Mouse (Mus musculus): ENCODE data around the gene Thumpd2.

Thumpd2 gene

GRCm38 (mm10) chr17:81064979-81065311 lies at the start of gene Thumpd2:
TSS of gene Thumpd2 (minus strand) at chr17:81065082.
- DNase-seq: peak; percentile 87

- no peak for DNase-seq
Measured at GRCm38 (mm10) chr17:81104237-81104636, 39.4 kb upstream of the Thumpd2 start.

DNA sequence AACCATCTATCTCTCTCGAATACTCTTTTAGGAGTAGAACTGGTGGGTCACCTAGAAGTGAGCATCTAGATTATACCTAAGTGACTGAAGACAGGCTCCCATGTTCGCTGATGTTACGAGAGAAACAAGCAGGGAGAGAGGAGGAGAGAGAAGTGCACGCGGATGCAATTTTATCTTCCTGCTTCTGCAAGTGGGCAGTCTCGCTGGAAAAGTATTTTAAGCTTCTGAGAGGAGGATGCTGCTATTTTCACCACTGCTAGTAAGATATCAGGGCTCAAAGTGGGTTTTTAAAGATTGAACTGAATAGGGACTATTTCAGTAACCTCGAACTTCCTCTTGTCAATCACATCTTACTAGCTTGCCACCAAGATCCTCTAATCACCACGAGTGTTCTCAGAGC lies 38.0 kb upstream of the Thumpd2 start:
- peak; percentile 29 for DNase-seq

DNA sequence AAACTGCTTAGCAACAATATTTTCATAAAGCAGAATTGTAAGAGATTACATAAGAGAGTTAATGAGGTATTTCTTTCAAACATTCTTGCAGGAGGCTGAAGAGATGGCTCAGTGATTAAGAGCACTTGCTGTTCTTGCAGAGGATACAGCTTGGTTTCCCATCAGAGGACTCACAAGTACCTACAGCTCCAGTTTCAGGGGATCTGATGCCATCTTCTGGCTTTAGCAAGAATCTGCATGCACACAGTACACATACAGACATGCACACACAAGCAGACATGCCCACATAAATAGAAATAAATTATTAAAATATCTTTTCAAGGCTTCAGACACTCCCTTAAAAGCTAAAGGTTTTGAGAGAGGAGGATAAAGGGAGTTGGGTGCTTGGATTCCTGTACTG lies 33.6 kb upstream of the Thumpd2 start:
- no peak for DNase-seq

- DNase-seq: no peak
Measured at GRCm38 (mm10) chr17:81096490-81096889, 31.6 kb upstream of the Thumpd2 start.

DNA sequence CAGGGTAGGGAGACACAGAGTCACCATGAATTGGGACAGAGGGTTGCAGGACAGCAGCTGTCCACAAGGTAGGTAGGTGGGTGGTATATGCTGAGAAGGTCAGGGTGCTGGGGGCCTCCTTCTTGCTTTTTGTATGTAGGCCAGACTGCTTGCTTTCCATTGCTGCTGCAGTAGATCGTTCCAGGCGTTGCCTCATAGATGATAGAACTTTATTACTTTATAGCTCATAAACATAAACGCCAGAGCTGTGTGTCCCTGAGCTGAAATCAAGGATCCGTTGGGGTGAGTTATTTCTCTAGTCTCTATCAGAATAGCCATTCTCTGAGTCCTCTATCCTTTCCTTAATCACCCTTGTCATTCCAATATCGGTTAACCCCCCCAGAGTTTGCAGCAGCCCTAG lies 27.9 kb upstream of the Thumpd2 start:
- no peak for DNase-seq

DNA sequence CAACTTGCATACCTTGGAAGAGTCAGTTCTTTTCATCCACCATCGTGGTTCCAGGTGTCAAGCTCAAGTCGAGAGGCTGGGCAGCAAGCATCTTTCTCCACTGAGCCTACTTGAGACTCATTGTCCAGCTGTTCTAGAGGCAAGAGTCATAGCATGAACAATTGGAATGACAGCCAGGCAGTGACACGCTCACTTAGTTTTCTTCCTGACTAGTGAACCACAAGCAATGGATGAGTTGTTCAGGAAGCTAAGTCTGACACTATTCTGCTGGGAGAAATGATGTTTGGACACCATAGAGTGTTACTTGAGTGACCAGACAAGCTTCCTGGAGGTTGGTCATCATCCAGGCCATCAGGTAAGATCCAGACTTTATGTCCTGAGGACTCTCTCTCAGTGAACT lies 24.0 kb upstream of the Thumpd2 start:
- no peak for DNase-seq

GRCm38 (mm10) chr17:81087735-81088134 lies 22.9 kb upstream of the Thumpd2 start:
- no peak for DNase-seq

- DNase-seq: peak; percentile 38
Measured at GRCm38 (mm10) chr17:81064279-81064978, 453 bp downstream of the Thumpd2 start.

GRCm38 (mm10) chr17:81063346-81063745 lies 1.5 kb downstream of the Thumpd2 start:
- no peak for DNase-seq

- DNase-seq: no peak
Measured at GRCm38 (mm10) chr17:81062349-81062871, 2.5 kb downstream of the Thumpd2 start.

- no peak for DNase-seq
Measured at GRCm38 (mm10) chr17:81056796-81057381, 8.0 kb downstream of the Thumpd2 start.

GRCm38 (mm10) chr17:81056035-81056434 lies 8.8 kb downstream of the Thumpd2 start:
- no peak for DNase-seq

GRCm38 (mm10) chr17:81055522-81055921 lies 9.4 kb downstream of the Thumpd2 start:
- no peak for DNase-seq

DNA sequence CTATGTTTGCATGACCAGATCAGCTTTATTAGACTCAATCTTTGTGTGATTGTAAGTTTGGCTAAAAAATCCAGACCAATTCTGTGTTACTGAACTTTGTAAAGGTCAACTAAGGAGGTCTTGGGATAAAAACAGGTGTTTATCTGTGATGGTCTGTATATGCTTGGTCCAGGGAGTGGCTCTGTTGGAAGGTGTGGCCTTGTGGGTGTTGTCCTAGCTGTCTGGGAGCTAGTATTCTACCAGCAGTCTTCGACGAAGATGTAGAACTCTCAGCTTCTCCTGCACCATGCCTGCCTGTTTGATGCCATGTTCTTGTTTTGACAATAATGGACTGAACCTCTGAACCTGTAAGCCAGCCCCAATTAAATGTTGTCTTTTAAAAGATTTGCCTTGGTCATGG lies 11.6 kb downstream of the Thumpd2 start:
- no peak for DNase-seq

- no peak for DNase-seq
Measured at GRCm38 (mm10) chr17:81047930-81048564, 16.8 kb downstream of the Thumpd2 start.

DNA sequence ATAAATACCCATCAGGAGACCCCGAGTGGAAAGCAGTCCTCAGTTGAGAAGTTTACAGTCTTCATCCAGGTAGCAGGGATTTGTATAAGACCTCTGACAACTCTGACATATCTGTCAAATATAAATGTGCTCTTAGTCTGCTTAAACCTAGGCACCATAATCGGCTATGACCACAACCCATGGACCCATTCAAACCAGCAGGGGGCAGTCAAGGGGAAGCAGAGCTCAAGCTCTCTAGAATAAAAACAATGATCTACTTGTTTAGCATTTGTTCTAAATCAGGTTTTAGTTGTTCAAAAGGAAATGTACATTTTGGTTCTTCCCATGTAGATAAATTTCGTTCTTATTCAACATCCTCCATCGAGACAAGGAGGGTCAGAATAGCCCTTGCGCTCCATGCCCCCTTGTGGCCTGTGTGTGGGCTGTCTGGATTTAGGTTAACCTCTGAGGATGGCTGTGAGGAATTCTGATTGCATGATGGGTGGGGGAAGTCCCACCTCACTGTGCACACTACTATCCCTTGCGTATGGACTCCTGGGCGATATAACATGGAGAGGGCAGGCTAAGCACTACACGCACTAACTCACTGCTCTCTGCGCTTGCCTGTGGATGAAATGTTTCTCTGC lies 19.2 kb downstream of the Thumpd2 start:
- peak; percentile 43 for DNase-seq

GRCm38 (mm10) chr17:81045115-81045514 lies 19.8 kb downstream of the Thumpd2 start:
- no peak for DNase-seq

DNA sequence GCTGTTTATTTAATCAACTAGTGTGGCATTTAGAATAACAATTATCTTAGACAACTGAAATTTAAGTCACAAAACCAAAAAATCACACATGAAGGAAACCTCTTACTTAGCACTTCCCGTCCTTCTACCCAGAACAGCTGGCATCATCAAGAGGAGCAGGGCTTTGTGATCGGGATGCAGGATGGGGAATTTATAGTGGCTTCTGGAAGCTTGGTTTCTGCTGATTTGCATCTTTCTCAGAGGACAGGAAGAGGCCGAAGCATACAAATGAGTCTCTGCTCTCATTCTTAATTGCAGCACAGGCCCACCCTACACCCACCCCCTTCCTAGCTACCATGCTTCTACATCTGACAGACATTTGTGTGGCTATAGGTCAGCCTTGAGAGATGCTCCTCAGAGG lies 20.5 kb downstream of the Thumpd2 start:
- no peak for DNase-seq

- no peak for DNase-seq
Measured at GRCm38 (mm10) chr17:81041662-81042061, 23.2 kb downstream of the Thumpd2 start.

DNA sequence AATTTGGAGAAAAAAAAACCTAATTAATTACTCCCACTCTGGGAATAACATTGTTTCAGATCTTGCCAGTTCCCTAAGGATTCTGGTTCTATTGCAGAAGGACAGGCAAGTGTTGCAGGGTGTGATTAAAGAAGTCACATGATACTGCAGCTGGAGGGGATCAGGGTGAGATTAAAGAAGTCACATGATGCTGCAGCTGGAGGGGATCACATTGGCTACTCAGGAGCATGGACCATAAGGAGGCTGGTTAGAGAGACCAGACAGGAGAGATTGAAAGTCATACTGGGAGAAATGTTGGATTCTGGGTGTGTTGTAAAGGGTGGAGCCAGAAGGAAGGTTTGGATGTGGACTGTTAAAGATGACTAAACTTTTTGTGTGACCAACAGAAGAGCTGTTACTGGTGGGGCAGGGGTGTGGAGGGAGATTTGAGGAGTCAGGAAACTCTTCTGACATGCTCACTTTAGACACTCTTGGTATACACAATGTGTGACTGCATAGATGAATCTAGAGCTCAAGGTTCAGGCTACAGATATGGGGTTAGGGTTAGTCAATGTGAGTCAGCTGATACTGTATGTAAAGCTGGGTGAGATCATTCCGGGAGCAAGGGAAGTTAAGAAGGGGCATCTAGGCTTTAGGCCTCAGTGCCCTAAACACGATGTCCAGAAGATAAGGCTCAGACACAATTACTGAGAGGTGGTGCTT lies 26.0 kb downstream of the Thumpd2 start:
- DNase-seq: no peak

DNA sequence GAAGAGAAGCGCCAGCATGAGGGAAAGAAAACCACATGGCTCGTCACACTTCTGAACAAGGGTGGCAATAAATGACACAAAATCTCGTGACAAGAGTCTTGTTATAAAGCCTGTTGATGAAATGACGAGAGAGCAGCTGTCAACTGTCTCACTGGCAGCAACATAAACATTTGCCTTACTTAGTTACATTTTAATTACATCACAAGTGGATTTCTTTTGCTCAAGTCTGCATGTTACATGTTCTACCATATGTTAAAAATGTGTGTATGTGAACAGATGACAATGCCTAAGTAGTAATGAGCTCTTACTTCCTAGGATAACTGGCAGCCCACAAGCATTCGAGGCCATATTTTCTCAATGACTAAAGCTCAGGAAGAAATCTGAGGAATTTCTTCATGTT lies 29.5 kb downstream of the Thumpd2 start:
- DNase-seq: no peak

- DNase-seq: no peak
Measured at GRCm38 (mm10) chr17:81032957-81033356, 31.9 kb downstream of the Thumpd2 start.

Data from right cerebral cortex, adult 18-20 months (tissue).